Mouse (Mus musculus): Measurements from ENCODE around the gene Gm595. TPM values are rescaled to one million over a fixed set of nuclear protein-coding genes. Genes with fewer than 3 reads are reported as not detected.

Gene Gm595
- not detected for total RNA-seq (2021)
- long read RNA-seq: 0 reads

- no peak for DNase-seq (ENCODE audit: low spot score in 2 of 2)
These were observed at the start of gene Gm595 for GRCm38 (mm10) chrX:48877613-48878012. Gm595 (minus strand) TSS chrX:48877713.

- DNase-seq (ENCODE audit: low spot score in 2 of 2): peak in 1 of 2 experiments; percentile 7
These were observed 30.9 kb upstream of the Gm595 start for GRCm38 (mm10) chrX:48908421-48908820.

- DNase-seq (ENCODE audit: low spot score in 2 of 2): no peak
These were observed 26.2 kb upstream of the Gm595 start for GRCm38 (mm10) chrX:48903744-48904143.

- DNase-seq (ENCODE audit: low spot score in 2 of 2): peak in 1 of 2 experiments; percentile 28
These were observed 22.0 kb upstream of the Gm595 start for GRCm38 (mm10) chrX:48899555-48899954.

- DNase-seq (ENCODE audit: low spot score in 2 of 2): no peak
These were observed 19.3 kb upstream of the Gm595 start for GRCm38 (mm10) chrX:48896803-48897202.

- no peak for DNase-seq (ENCODE audit: low spot score in 2 of 2)
These were observed 16.4 kb upstream of the Gm595 start for GRCm38 (mm10) chrX:48893946-48894345.

- DNase-seq (ENCODE audit: low spot score in 2 of 2): no peak
These were observed 12.7 kb upstream of the Gm595 start for GRCm38 (mm10) chrX:48890259-48890658.

GRCm38 (mm10) chrX:48884615-48885014 is 7.1 kb upstream of the Gm595 start:
- no peak for DNase-seq (ENCODE audit: low spot score in 2 of 2)

Other genes starting within 250 kb of the Gm595 start
- not detected for gene Gpr119, start 203.2 kb downstream of the Gm595 start, total RNA-seq (2021)
- gene Rbmx2, start 182.7 kb downstream of the Gm595 start, total RNA-seq (2021): 1 to 10 TPM; 3.9 to 5.8 TPM